Mouse (Mus musculus) C2C12 (cell line): Measurements from ENCODE around the gene Ttc23.

Source experiments
- CTCF ChIP-seq: IDR thresholded peaks from one replicate; pipeline ENCODE4 v1.5.1; 2011; ENCODE audit not compliant: control insufficient read depth, insufficient read depth, insufficient read length
- FOSL1 ChIP-seq: IDR thresholded peaks from one replicate; pipeline ENCODE4 v1.8.0; 2011; ENCODE audit warnings: mild to moderate bottlenecking, low read length; ENCODE audit not compliant: poor library complexity, insufficient read depth, severe bottlenecking
- MAX ChIP-seq: IDR thresholded peaks from one replicate; pipeline ENCODE4 v1.6.1; 2011; ENCODE audit warnings: mild to moderate bottlenecking, control low read depth

- no peak for TF ChIP-seq CTCF
- TF ChIP-seq FOSL1 = no peak
- TF ChIP-seq MAX = no peak
Observed at GRCm38 (mm10) chr7:67758506-67758857, 111.3 kb downstream of the Ttc23 start.
